Mouse (Mus musculus): Measurements from ENCODE around the gene Dbn1.

The Dbn1 gene

DNA sequence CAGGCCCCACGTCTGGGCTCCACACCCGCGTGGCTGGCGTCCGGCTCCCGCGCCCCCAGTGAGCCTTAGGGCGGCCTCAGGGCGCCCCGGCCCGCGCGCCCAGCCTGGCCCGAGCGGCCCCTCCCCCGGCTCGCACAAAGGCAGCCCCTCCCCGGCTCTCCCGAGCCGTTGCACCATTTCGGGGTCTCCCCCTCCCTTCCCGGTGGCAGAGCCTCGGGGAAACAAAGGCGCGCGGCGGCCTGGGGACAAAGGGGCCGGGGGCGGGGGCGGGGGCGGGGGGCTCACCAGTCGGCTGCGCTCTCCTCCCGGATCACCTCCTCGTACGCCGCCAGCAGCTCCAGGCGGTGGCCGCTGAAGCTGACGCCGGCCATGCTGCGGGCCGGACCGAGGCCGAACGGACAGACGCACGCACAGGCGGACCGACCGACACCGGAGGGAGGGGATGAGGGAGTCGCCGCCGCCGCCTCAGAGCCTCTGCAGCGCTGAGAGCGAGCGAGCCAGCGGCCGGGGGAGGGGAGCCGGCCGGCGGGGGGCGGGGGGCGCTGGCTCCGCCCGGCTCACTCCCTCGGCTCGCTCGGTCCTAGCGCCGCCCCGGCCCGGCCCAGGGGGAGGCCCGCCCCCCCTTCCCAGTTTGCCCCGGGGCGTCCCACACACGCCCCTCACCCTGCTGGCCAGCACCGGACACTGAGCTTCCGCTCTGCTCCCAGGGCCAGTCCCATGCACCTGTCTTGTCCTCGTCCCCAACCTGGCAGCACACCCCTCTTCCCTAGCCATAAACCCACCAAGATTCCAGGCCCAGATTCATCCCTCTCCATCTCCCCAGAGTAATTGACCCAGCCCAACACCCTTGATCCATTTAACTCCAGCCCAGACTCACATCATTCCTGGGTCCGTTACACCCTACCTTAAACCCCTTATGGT is at the start of gene Dbn1:
TSS of gene Dbn1 (minus strand) at position 534 of the 921 bp plus-strand sequence.
- DNase-seq (ENCODE audit: low spot score in 2 of 2) = no peak

DNA sequence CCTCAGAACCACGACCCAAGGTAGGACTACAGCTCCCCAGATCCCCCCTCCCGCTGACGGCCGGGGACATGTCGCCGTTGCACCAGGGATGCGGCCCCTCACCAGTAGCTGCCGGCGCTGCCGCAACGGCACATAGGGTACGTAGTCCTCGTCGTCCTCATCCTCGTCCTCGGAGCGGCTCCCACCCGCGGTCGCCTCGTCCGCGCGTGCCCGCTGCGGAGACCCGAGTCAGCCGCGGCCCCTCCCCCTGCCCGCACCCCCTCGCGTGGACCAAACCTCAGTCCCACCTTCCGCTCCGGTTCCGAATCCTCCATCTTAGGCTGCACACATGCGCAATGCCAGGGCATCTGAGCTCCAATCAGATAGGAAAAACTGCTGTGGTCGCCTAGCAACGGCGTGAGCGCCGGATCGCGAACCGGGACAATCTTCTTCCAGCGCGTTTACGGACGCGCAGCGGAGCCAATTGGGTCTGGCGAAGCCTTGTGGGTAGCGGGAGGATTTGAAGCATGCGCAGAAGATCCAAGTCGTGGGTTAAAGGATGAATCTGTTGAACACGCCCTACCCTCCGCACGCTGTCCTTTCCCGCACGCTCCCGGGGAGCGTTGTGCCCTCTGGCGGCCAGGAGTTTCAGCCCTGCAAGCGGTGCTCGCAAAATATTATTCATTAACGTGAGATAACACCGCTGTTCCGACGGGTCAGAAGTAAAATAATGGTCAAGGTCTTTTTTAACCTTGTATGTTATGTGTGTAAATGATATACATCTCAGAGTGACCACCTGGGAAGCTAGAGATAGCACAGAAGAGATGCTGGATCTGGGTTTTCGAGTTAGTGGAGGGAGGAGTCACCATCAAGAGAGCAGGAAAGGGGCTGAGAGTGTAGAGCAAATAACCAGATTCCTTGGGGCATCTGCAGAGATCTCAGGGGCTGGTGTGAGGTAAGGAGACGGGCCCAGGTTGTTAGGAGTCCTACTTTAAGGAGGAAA is 48.6 kb upstream of the Dbn1 start, which contains the start of gene Ddx41:
TSS of gene Ddx41 (minus strand) at position 465 of the 982 bp plus-strand sequence.
- DNase-seq (ENCODE audit: low spot score in 2 of 2) = peak; percentile 97

DNA sequence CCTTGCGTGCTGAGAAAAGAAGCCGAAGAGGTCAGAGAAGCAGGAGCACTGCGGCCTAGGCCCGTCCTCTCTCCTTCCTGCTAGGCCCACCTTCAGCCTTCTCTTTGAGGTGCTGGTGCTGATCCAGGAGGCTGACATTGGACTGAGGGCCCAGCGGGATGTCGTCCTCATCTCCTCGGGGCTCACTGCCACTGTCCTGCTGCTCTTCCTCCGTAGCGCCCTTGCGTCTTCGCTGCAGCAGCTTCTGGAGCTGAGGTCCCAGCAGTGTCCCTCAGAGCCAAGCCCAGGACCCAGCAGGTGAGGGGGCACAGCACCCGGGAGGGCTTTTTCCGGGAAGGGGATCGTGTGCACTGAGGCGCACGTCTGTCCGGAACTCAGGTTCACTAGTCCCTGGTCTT is 47.9 kb upstream of the Dbn1 start:
- DNase-seq (ENCODE audit: low spot score in 2 of 2) = no peak

DNA sequence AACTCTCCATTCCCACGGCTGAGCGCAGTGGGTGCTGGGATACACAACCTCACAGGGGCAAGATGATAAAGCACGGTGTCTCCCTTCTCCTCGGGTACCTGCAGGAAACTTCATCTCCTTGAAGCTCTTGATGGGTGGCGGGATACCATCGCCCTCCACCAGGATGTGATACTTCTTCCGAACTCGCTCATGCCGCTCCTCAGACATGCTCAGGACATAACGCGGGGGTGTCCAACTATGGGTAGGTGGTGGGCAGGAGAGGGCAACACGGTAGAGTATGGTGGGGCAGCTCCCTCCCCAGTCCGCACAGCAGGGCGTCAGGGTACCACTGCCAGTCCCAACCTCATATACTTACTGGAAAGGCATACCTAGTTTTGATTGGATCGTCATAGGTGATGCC is 47.3 kb upstream of the Dbn1 start:
- DNase-seq (ENCODE audit: low spot score in 2 of 2) = no peak

DNA sequence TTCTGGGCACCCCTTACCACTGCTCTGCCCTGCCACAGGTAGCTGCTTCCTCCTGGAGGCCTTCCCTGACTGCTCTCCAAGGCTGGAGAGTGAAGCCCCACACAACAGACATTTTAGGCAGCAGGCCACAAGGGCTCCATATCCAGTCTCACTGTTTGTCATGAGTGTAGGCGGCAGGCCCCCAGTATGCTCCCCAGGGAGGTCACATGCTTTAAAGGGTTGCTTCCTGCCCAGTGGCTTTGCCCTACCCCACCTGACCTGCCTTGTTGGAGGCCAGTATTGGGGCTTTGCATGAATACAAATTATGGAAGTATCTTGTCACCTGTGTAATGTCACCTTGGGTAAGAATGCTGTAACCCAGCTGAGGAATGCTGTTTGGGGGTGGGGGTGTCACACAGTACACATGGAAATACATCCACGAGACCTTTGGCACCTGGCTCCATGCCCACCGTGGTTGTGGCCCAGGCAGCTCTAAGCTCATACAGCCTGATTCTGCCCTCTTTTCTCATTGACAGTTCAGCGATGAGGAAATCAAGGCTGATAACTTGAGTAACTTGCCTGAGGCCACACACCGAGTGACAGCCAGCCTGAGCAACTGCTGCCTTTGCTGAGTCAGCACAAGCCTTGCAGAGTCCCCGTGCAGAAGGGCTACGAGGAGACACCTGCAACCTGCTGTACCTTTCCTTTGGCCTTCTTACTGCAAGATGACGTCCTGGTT is 41.4 kb upstream of the Dbn1 start, which contains the start of gene Dok3:
TSS of gene Dok3 (minus strand) at position 99 of the 718 bp plus-strand sequence.
- peak; percentile 46 to 65 for DNase-seq (ENCODE audit: low spot score in 2 of 2)

DNA sequence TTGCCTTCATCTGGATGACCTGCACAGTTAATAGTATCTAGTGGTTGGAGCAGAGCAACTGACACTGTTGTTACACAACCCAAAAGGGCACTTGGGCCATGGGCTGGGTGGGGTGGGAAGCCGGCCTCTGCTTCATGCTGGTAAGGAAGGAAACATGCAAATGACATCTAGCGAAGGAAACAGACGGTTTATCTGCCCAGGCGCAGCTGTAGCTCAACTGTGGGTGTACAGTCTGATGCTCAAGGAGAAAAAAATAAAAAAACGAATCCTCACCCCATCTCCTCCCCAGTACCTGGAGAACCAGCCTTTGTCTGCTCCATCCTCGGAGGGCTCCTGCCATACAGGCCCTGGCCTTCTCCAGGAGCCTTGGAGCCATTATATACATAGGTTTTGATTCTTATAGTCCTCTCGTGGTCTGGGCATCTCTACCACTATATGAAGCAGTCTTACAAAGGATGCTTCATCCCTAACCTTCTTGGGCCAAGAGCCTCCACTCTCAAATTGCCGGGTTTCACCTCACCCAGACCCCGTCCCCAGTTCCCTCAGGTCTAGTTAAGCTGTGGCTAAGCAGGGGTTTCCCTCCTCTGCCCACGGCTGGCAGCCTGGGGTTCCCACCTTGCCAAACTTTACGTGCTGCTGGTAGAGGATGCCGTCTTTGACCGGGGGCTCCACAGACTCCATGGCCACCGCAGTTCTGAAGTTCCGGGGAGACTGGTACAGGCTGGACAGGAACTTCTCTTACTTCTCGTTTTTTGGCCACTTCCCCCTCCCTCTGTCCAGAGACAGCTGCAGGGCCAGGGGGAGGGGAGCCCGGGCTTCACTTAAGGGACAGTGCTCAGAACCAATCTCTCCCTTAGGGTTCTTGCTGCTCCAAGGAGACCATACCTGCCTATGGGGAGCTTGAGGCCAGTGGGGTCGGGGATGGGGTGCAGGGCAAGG is 40.2 kb upstream of the Dbn1 start:
- DNase-seq (ENCODE audit: low spot score in 2 of 2) = peak in 1 of 2 experiments; percentile 49

DNA sequence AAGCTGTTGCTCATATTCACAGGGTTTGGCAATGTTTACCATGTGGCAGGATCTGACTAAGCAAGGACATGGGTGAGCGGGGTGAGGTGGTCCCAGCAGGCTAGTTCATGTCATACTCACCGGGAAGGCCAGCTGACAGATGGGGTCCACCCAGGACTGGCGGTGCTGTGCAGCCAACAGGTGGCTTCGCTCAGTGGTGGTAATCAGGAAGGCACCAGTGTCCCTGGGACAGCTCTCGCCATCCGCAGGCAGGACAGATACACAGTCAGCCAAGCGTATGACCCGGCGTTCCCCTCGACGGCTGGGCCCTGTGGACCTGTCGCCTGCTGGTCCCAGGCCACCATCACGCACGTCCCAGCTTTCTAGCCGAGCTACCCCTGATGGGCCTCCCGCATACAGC is 39.3 kb upstream of the Dbn1 start:
- DNase-seq (ENCODE audit: low spot score in 2 of 2) = peak in 1 of 2 experiments; percentile 20

DNA sequence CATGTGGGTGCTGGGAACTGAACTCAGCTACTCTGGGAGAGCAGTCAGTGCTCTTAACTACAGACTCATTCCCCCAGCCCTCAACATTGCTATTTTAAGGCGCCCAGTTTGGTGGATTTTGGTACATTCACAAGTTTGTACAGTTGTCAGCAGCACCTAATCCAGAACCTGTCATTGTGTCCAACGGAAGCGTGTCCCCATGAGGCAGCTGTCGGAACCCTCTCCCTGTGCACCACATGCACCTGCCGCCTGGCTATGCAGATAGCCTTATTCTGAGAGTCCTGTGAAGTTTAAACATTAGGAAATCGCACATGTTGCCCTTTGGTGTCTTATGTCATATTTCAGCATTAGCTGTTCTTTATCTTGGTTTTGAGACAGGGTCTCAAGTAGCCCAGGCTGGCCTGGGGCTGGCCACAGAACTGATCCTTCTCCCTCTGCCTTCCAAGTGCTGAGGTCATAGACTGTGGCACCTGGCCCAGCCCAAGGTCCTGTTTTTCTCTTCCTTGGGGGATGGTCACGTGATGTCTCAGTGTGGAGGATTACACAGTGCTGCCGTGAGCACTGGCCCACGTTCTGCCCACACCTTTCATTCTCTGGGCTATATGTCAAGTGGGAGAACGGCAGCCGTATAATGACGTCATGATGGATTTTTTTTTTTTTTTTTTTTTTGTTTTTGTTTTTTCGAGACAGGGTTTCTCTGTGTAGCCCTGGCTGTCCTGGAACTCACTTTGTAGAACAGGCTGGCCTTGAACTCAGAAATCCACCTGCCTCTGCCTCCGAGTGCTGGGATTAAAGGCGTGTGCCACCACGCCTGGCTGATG is 38.0 kb upstream of the Dbn1 start:
- DNase-seq (ENCODE audit: low spot score in 2 of 2) = no peak

DNA sequence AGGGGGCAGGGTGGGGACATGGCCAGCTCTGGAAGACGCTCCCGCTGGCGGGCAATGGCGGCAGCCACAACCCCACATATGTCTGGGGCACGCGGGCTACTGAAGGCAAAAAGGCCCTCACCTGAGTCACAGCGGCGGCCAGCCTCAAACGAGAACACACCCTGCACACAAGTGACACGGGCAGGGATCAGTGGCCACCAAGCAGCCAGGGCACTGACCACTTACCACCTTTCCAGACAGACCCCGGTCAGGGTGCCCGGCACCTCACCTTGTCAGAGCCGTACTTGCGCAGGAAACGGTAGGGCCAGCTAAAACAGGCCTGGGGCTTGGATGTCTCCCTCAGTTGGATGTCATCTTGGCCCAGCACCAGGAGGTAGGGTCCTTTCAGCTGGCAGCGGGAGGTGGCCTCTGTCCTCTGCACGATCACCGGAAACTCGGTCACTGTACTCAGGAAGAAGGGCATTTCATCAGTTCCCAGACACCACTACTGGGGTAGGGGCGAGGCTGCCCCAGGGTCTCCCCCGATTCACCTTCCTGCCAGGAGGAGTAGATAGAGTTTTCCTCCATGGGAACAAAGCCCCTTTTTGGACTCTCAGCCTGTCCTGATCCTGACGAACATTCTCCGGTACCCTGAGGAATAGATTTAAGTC is 36.2 kb upstream of the Dbn1 start:
- no peak for DNase-seq (ENCODE audit: low spot score in 2 of 2)

DNA sequence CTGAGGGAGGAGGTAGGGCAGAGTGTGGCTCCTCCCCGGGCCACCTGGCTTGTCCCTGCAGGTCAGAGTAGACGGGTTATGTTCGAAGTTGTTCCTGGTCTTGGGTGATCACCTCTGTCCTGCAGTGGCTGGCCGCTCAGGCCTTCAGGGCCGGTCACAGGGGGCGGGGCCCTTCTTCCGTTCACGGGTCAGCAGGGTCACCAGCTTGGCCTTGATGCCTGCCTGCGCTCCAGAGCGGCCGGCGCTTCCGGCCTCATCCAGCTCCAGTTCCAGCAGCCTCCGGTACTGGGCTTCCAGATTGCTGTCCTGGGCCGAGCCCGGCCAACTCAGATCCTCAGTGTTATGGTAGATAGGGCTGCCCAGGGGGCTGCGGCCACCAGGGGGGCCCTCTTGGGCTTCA is 35.4 kb upstream of the Dbn1 start:
- no peak for DNase-seq (ENCODE audit: low spot score in 2 of 2)

DNA sequence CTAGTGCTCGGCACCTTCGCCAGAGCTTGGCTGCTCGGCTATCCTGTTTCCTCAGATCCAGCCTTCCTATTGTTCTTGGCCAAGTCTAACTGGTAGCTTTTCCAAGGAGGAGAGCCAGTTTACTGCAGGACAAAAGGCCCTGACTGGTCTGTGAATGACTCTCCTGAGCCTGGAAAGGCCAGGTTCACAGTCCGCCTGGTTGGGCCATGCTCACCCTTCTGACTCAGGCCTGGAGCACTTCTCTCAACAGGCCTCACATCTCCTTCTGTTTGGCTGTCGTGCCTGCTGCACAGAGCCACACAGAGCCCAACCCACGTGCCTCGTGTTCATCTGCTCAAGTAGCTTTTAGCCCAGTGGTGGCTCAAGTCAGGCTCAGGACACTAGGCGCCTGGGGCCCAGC is 34.8 kb upstream of the Dbn1 start:
- no peak for DNase-seq (ENCODE audit: low spot score in 2 of 2)

DNA sequence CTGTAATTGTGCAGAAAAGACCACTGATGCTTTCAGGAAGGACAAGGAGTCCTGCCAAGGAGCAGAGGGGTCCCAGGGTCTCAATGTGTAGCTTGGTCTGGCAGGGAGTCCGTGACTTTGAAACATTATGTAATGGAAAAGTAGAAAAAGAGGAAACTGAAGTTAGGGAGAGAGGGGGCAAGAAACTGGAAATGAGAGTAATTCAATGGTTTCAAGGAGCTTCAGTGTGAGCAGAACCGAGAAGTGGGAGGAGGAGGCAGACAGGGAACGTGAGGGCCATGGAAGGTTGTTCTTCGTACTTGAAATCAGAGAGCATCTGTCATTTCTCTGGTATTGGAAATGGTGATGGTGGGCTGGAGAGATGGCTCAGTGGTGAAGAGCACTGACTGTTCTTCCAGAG is 31.7 kb upstream of the Dbn1 start:
- DNase-seq (ENCODE audit: low spot score in 2 of 2) = no peak

DNA sequence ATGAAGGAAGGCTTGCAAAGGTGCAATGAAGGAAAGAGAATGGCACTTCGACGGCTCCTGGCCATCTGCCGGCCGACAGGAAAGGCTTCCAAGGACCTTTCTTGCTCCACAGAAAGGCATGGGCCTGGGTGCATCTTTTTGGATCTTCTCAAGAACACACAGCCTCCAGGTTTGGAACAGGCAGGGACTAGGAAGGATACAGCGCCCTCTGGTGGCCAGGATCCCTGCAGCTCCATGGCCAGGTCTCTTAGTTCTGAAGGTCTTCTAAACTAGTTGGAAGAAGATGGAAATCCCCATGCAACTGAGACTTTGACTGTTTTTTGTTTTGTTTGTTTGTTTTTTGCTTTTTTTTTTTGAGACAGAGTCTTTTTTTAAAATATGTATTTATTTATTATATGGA is 29.0 kb upstream of the Dbn1 start:
- DNase-seq (ENCODE audit: low spot score in 2 of 2) = peak; percentile 69 to 84

DNA sequence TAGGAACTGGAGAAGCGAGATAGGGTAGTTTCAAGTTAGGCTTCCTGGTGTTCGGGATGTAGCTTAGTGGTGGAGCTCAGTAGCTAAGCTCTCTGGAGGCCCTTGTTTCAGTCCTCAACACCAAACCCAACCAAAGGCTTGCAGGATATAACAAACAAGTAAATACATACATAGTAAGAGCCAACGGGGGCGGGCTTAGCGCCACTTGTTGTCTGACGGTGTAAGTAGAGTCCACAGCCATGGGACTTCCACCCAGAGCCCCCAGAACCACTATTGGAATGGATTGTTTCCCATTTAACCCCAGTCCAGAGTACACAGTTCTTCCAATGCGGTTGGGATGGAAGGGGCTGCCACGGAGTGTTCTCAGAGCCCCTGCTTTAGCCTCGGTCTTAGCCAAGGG is 25.9 kb upstream of the Dbn1 start:
- DNase-seq (ENCODE audit: low spot score in 2 of 2) = no peak

DNA sequence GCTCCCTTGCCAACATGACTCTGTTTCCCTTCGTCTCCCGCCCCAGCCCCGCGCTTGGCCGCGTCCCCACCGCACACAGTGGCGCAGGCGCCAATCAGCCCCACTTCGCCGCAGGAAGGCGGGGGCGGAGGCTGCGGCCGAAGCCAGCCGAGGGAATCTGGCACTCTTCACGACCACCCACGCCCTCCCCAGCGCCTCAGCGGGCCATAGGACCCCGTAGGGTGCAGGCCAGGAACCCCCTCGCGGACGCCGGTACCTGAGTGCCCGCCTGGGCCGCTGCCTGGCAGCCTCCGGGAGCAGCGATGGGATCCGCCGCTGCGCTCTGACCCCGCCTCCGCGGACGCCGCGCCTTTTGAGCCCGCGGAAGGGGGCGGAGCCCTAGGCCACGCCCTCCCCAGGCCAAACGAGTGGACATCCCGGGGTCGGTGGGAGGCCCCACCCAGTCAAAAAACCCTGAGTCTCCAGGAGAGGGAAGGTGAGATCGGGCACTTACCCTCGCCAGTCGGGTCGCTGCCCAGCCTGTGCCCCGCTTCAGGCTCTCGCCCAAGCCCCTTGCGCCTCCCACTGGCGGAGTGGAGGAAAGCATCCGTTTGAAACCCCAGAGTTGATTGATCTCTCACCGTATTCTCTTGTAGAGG is 25.3 kb upstream of the Dbn1 start, which contains the start of gene Pdlim7:
TSS of gene Pdlim7 (minus strand) at position 566 of the 638 bp plus-strand sequence.
- peak; percentile 73 to 76 for DNase-seq (ENCODE audit: low spot score in 2 of 2)

DNA sequence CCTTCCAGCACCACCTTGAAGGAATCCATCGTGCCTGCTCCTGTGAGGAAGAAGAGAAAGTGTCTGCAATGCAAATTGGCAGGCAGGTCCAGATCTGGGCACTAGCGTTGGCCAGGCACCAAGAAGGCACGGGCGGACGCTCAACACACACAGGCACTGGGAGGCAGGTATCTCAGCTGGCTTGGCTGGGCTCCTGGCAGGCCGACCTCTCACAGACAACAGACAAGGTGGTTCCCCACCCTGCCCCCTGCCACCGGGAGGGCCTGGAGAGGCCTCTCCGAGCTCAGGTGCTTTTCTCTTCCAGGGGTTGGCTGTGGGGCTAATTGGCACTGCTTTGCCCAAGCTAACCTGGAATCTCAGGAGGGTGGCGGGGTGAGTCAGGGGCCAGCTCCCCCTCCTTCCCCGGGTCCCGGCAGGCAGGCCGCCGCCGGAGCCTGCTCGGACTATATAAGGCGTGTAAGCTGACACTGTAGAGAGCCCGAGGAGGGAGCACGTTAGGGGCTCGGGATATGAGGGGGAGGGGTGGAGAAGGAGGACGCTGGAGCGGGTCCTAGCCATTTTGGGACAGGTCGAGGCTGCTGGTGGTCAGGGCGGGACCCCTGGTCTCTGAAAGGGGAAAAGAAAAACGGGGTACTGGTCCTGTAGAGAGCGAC is 24.6 kb upstream of the Dbn1 start:
- peak in 1 of 2 experiments; percentile 20 for DNase-seq (ENCODE audit: low spot score in 2 of 2)

DNA sequence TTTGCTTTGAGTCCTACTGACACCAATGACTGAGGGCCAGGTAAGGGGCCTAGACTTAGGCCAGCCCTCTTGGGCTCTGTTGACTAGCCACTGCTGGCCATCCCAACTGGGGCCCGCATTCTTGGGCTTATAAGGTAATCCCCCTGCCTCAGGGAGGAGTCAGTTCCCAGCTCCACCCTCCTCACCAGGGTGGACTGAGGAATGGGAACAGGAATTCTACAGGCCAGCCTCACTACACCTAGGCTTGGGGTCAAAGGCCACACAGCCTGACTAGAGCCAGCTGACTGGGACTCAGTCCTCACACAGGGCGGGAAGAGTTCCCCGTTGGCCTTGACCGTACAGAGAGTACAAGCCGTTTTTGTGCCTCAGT is 23.6 kb upstream of the Dbn1 start:
- DNase-seq (ENCODE audit: low spot score in 2 of 2) = no peak
